In genomic region chr14:63067708-63068107, GRCm38 (mm10) we compare ENCODE assay signal across 15 mouse cellular contexts. TPM values are rescaled to one million over a fixed set of nuclear protein-coding genes. Genes with fewer than 3 reads are reported as not detected.
DNase-seq lines count a peak whose midpoint lies in the region; ATAC-seq lines count a peak whose summit lies in the region.
"Had no signal": no experiment of that assay in that cellular context is flagged by ENCODE, and none has a peak within 500 bp of the region (broad histone marks: within the 10 kb centered on the region; RNA-seq: fewer than 3 reads in every experiment).

No protein-coding gene starts in this region.

- H3K9ac ChIP-seq in hindbrain, embryonic 11.5 days (ENCODE audit: low read depth, low read length): no peak overlapping the region
- no peak overlapping the region for H3K9ac ChIP-seq in forebrain, embryonic 11.5 days (ENCODE audit: low read length)
- H3K9ac ChIP-seq: embryonic facial prominence, embryonic 15.5 days had no signal

- H3K4me1 ChIP-seq in hindbrain, embryonic 10.5 days (replicated peaks): peaks cover 4% of the 10 kb centered on the region
- H3K4me1 ChIP-seq in hindbrain, embryonic 11.5 days (replicated peaks; ENCODE audit: control insufficient read depth, insufficient read depth, low read length): no peaks in the 10 kb centered on the region
- H3K4me1 ChIP-seq in embryonic facial prominence, embryonic 10.5 days: no peaks in the 10 kb centered on the region
- H3K4me1 ChIP-seq in forebrain, embryonic 11.5 days (replicated peaks; ENCODE audit: control insufficient read depth, insufficient read depth, low read length): no peaks in the 10 kb centered on the region
- H3K4me1 ChIP-seq: embryonic facial prominence, embryonic 15.5 days had no signal

- no peak for DNase-seq in hindbrain, embryonic 10.5 days (ENCODE audit: low spot score)
- no peak for DNase-seq in hindbrain, embryonic 11.5 days (ENCODE audit: low spot score)
- DNase-seq in heart, adult 8-10 months (ENCODE audit: low spot score): peak; percentile 79
- DNase-seq in heart, postnatal 4 days: peak; percentile 88
- DNase-seq in gastrocnemius, postnatal 4 days (ENCODE audit: low spot score in 2 of 2): no peak
- DNase-seq in embryonic facial prominence, embryonic 10.5 days (ENCODE audit: low spot score): no peak
- no peak for DNase-seq in forebrain, embryonic 11.5 days (ENCODE audit: low spot score)
- DNase-seq: cerebellum, adult 8-10 months; kidney, adult 9 months; lung, postnatal 14 days had no signal

- no peak overlapping the region for H3K4me3 ChIP-seq in hindbrain, embryonic 10.5 days
- no peak overlapping the region for H3K4me3 ChIP-seq in hindbrain, embryonic 11.5 days (ENCODE audit: low read depth, low read length)
- H3K4me3 ChIP-seq in embryonic facial prominence, embryonic 10.5 days: no peak overlapping the region
- no peak overlapping the region for H3K4me3 ChIP-seq in forebrain, embryonic 11.5 days (ENCODE audit: low read depth, low read length)
- H3K4me3 ChIP-seq: embryonic facial prominence, embryonic 15.5 days; myocyte had no signal

- no peak overlapping the region for H3K4me2 ChIP-seq in hindbrain, embryonic 11.5 days (replicated peaks; ENCODE audit: low read depth, low read length)
- H3K4me2 ChIP-seq in forebrain, embryonic 11.5 days (ENCODE audit: low read depth, low read length, severe bottlenecking): no peak overlapping the region
- H3K4me2 ChIP-seq: embryonic facial prominence, embryonic 15.5 days had no signal

- peaks cover 4% of the 10 kb centered on the region; the same call in 1 of the 2 replicates for H3K9me3 ChIP-seq in hindbrain, embryonic 10.5 days
- H3K9me3 ChIP-seq in hindbrain, embryonic 11.5 days (ENCODE audit: control insufficient read depth, low read length): no peaks in the 10 kb centered on the region
- no peaks in the 10 kb centered on the region for H3K9me3 ChIP-seq in embryonic facial prominence, embryonic 10.5 days
- no peaks in the 10 kb centered on the region for H3K9me3 ChIP-seq in forebrain, embryonic 11.5 days (ENCODE audit: control insufficient read depth, low read length)
- H3K9me3 ChIP-seq: embryonic facial prominence, embryonic 15.5 days had no signal

- no peak for ATAC-seq in hindbrain, embryonic 11.5 days (ENCODE audit: low FRiP score)
- peak; percentile 53; the same call in 1 of the 2 replicates for ATAC-seq in megakaryocyte-erythroid progenitor cell, adult 5-6 weeks (replicated peaks; ENCODE audit: low FRiP score, low TSS enrichment, poor library complexity, severe bottlenecking)
- no peak for ATAC-seq in forebrain, embryonic 11.5 days (replicated peaks; ENCODE audit: low FRiP score)

- H3K27ac ChIP-seq in hindbrain, embryonic 10.5 days: peak overlapping the region; percentile 26
- no peak overlapping the region for H3K27ac ChIP-seq in hindbrain, embryonic 11.5 days (ENCODE audit: low read depth, low read length)
- no peak overlapping the region for H3K27ac ChIP-seq in embryonic facial prominence, embryonic 10.5 days (replicated peaks)
- no peak overlapping the region for H3K27ac ChIP-seq in forebrain, embryonic 11.5 days (ENCODE audit: low read depth, low read length)
- H3K27ac ChIP-seq: embryonic facial prominence, embryonic 15.5 days had no signal

- no peaks in the 10 kb centered on the region for H3K36me3 ChIP-seq in hindbrain, embryonic 10.5 days
- H3K36me3 ChIP-seq in hindbrain, embryonic 11.5 days (ENCODE audit: control insufficient read depth, insufficient read depth, low read length): no peaks in the 10 kb centered on the region
- H3K36me3 ChIP-seq in embryonic facial prominence, embryonic 10.5 days (replicated peaks): no peaks in the 10 kb centered on the region
- no peaks in the 10 kb centered on the region for H3K36me3 ChIP-seq in forebrain, embryonic 11.5 days (ENCODE audit: control insufficient read depth, insufficient read depth, low read length)
- H3K36me3 ChIP-seq: embryonic facial prominence, embryonic 15.5 days had no signal

- H3K27me3 ChIP-seq in hindbrain, embryonic 10.5 days (ENCODE audit: insufficient read depth, poor library complexity, severe bottlenecking): no peaks in the 10 kb centered on the region
- H3K27me3 ChIP-seq in hindbrain, embryonic 11.5 days (ENCODE audit: control insufficient read depth, insufficient read depth, low read length): no peaks in the 10 kb centered on the region; the same call in 1 of the 2 replicates
- peaks cover 9% of the 10 kb centered on the region; the same call in 1 of the 2 replicates for H3K27me3 ChIP-seq in embryonic facial prominence, embryonic 10.5 days (replicated peaks; ENCODE audit: low read depth, poor library complexity, severe bottlenecking)
- H3K27me3 ChIP-seq in forebrain, embryonic 11.5 days (ENCODE audit: control insufficient read depth, insufficient read depth, low read length): no peaks in the 10 kb centered on the region

- 80% methylated on average over 15 of the region's 15 CpGs for WGBS in hindbrain, embryonic 10.5 days
- WGBS in hindbrain, embryonic 11.5 days: 73% methylated on average over 15 of the region's 15 CpGs
- WGBS in embryonic facial prominence, embryonic 10.5 days: 78% methylated on average over 15 of the region's 15 CpGs
- WGBS in forebrain, embryonic 11.5 days: 87% methylated on average over 15 of the region's 15 CpGs

RNA-seq across cellular contexts. Expression of gene Defb30, which starts 17.9 kb away (rescaled TPM):
- not detected in 2 replicates for polyA plus RNA-seq in hindbrain, embryonic 10.5 days (2016; fragmentation: Nextera tagmentation; extraction: Ambion mirVana)
- polyA plus RNA-seq in hindbrain, embryonic 11.5 days (2014; fragmentation: Nextera tagmentation; extraction: Ambion mirVana): not detected in 2 replicates
- not detected for total RNA-seq in heart, adult 8-10 months (2022)
- total RNA-seq in heart, postnatal 4 days (2021): not detected
- total RNA-seq in megakaryocyte-erythroid progenitor cell, adult 5-6 weeks (2014; fragmentation: Nextera tagmentation): not detected in 2 replicates
- total RNA-seq in megakaryocyte-erythroid progenitor cell, adult 5-6 weeks (2017): not detected in 2 replicates
- not detected for total RNA-seq in gastrocnemius, postnatal 4 days (2021)
- not detected in 2 replicates for polyA plus RNA-seq in embryonic facial prominence, embryonic 10.5 days (2016; fragmentation: Nextera tagmentation; extraction: Ambion mirVana)
- polyA plus RNA-seq in forebrain, embryonic 11.5 days (2014; fragmentation: Nextera tagmentation; extraction: Ambion mirVana): not detected in 2 replicates
- total RNA-seq: gastrocnemius, adult 8-10 months; layer of hippocampus, postnatal 25 days had no signal
- polyA plus RNA-seq: embryonic facial prominence, embryonic 15.5 days; myocyte had no signal

RNA-seq across cellular contexts. Expression of gene Defb42, which starts 20.9 kb away (rescaled TPM):
- polyA plus RNA-seq in hindbrain, embryonic 10.5 days (2016; fragmentation: Nextera tagmentation; extraction: Ambion mirVana): 0.10 TPM in 1 of 2 replicates, not detected in the other
- 0.31 TPM in 1 of 2 replicates, not detected in the other for polyA plus RNA-seq in hindbrain, embryonic 11.5 days (2014; fragmentation: Nextera tagmentation; extraction: Ambion mirVana)
- total RNA-seq in heart, adult 8-10 months (2022): under 1 TPM in 1 of 4 experiments, not detected in 3; 0.17 TPM
- under 1 TPM; 0.20 to 0.50 TPM for total RNA-seq in heart, postnatal 4 days (2021)
- total RNA-seq in megakaryocyte-erythroid progenitor cell, adult 5-6 weeks (2014; fragmentation: Nextera tagmentation): not detected in 2 replicates
- 1.1 TPM in 1 of 2 replicates, not detected in the other for total RNA-seq in megakaryocyte-erythroid progenitor cell, adult 5-6 weeks (2017)
- not detected for total RNA-seq in gastrocnemius, postnatal 4 days (2021)
- polyA plus RNA-seq in embryonic facial prominence, embryonic 10.5 days (2016; fragmentation: Nextera tagmentation; extraction: Ambion mirVana): 0.15 and 0.29 TPM in 2 replicates
- not detected in 2 replicates for polyA plus RNA-seq in forebrain, embryonic 11.5 days (2014; fragmentation: Nextera tagmentation; extraction: Ambion mirVana)
- total RNA-seq: gastrocnemius, adult 8-10 months had no signal
- polyA plus RNA-seq: embryonic facial prominence, embryonic 15.5 days had no signal

RNA-seq across cellular contexts. Expression of gene Defb43, which starts 56.1 kb away (rescaled TPM):
- not detected in 2 replicates for polyA plus RNA-seq in hindbrain, embryonic 10.5 days (2016; fragmentation: Nextera tagmentation; extraction: Ambion mirVana)
- polyA plus RNA-seq in hindbrain, embryonic 11.5 days (2014; fragmentation: Nextera tagmentation; extraction: Ambion mirVana): not detected in 2 replicates
- total RNA-seq in heart, adult 8-10 months (2022): not detected
- total RNA-seq in heart, postnatal 4 days (2021): not detected
- total RNA-seq in megakaryocyte-erythroid progenitor cell, adult 5-6 weeks (2014; fragmentation: Nextera tagmentation): not detected in 2 replicates
- total RNA-seq in megakaryocyte-erythroid progenitor cell, adult 5-6 weeks (2017): not detected in 2 replicates
- total RNA-seq in gastrocnemius, postnatal 4 days (2021): not detected
- polyA plus RNA-seq in embryonic facial prominence, embryonic 10.5 days (2016; fragmentation: Nextera tagmentation; extraction: Ambion mirVana): not detected in 2 replicates
- polyA plus RNA-seq in forebrain, embryonic 11.5 days (2014; fragmentation: Nextera tagmentation; extraction: Ambion mirVana): not detected in 2 replicates
- total RNA-seq: gastrocnemius, adult 8-10 months; layer of hippocampus, postnatal 25 days had no signal
- polyA plus RNA-seq: embryonic facial prominence, embryonic 15.5 days; myocyte had no signal

Comparison
In these comparisons a context has a peak if more than half of its experiments do, and no peak if none do; other contexts are left out.
1. DNase-seq: peak in heart, adult 8-10 months (single experiment) and heart, postnatal 4 days (single experiment); none in hindbrain, embryonic 10.5 days (single experiment), hindbrain, embryonic 11.5 days (single experiment), gastrocnemius, postnatal 4 days (0 of 2), embryonic facial prominence, embryonic 10.5 days (single experiment) and forebrain, embryonic 11.5 days (single experiment).